Mouse (Mus musculus) hindbrain, embryonic 14.5 days (tissue): ENCODE measurements around the gene Nynrin. TPM values are rescaled to one million over a fixed set of nuclear protein-coding genes. Genes with fewer than 3 reads are reported as not detected.

Experiments
- ATAC-seq: fragments of 200-750 bp; cut with Nextera tagmentation; 2 replicates; pipeline ENCODE4 v1.8.0; 2017; ENCODE audit warnings: moderate number of reproducible peaks, mild to moderate bottlenecking, moderate TSS enrichment, moderate library complexity; ENCODE audit not compliant: low FRiP score
- DNase-seq: peaks from one replicate; pipeline ENCODE4 v3.0.0-alpha.2; 2015; ENCODE audit warnings: low spot score
- H3K27ac ChIP-seq: fragments of 300-500 bp; sonication (generic); 2 replicates; pipeline ENCODE4 v1.5.1; 2014; ENCODE audit warnings: mild to moderate bottlenecking, moderate library complexity
- H3K27me3 ChIP-seq: fragments of 300-500 bp; sonication (generic); 2 replicates; pipeline ENCODE4 v1.6.1; 2014; ENCODE audit warnings: mild to moderate bottlenecking, low read length, mixed read lengths; ENCODE audit not compliant: control insufficient read depth, insufficient read depth
- H3K36me3 ChIP-seq: fragments of 300-500 bp; sonication (generic); replicated peaks from 2 replicates; pipeline ENCODE4 v1.6.1; 2014; ENCODE audit not compliant: control insufficient read depth, insufficient read depth
- H3K4me1 ChIP-seq: fragments of 300-500 bp; sonication (generic); replicated peaks from 2 replicates; pipeline ENCODE4 v1.6.1; 2014; ENCODE audit warnings: antibody characterized with exemption, low read length, mixed read lengths; ENCODE audit not compliant: control insufficient read depth, insufficient read depth
- H3K4me2 ChIP-seq: fragments of 300-500 bp; sonication (generic); replicated peaks from 2 replicates; pipeline ENCODE4 v1.6.1; 2014; ENCODE audit warnings: mild to moderate bottlenecking, moderate library complexity
- H3K4me3 ChIP-seq: fragments of 300-500 bp; sonication (generic); replicated peaks from 2 replicates; pipeline ENCODE4 v1.5.1; 2014; ENCODE audit warnings: mild to moderate bottlenecking, low read length
- H3K9ac ChIP-seq: fragments of 300-500 bp; sonication (generic); 2 replicates; pipeline ENCODE4 v1.6.1; 2014
- H3K9me3 ChIP-seq: fragments of 300-500 bp; sonication (generic); 2 replicates; pipeline ENCODE4 v1.6.1; 2016; ENCODE audit warnings: low read length; ENCODE audit not compliant: control insufficient read depth
- WGBS: fragments of 180-500 bp; shearing (Covaris S2); extraction: QIAGEN DNeasy Blood & Tissue Kit; methylation state at CpG from one replicate; pipeline ENCODE4 v1.1.7; 2014; 5-methylcytosine and 5-hydroxymethylcytosine counted together
- polyA plus RNA-seq: library from polyadenylated mRNA; unstranded; fragments of >200 nt; fragmentation: Nextera tagmentation; extraction: Ambion mirVana; gene quantifications from 2 replicates; pipeline ENCODE4 v1.2.1, GENCODE M21; 2014

Nynrin gene
- polyA plus RNA-seq, 1 experiment from 2014 or later, result 10.8 TPM

GRCm38 (mm10) chr14:55834808-55835533 is 18.8 kb upstream of the Nynrin start:
- H3K4me1 ChIP-seq, result no peaks in the 10 kb centered on the region
- no peaks in the 10 kb centered on the region for H3K36me3 ChIP-seq
- WGBS, result 68% methylated on average over 5 of the region's 5 CpGs
- no peak overlapping the region for H3K27ac ChIP-seq
- DNase-seq, result no peak
- H3K9ac ChIP-seq, result no peak overlapping the region
- no peaks in the 10 kb centered on the region for H3K9me3 ChIP-seq
- no peak for ATAC-seq
- H3K4me2 ChIP-seq, result no peak overlapping the region
- no peak overlapping the region for H3K4me3 ChIP-seq
- H3K27me3 ChIP-seq, result no peaks in the 10 kb centered on the region

- DNase-seq (no peak), ATAC-seq (no peak)
- Histone ChIP-seq H3K27ac (no peak overlapping the region), H3K27me3 (no peaks in the 10 kb centered on the region), H3K4me3 (no peak overlapping the region), H3K36me3 (no peaks in the 10 kb centered on the region), H3K9me3 (no peaks in the 10 kb centered on the region), H3K9ac (no peak overlapping the region), H3K4me1 (no peaks in the 10 kb centered on the region), H3K4me2 (no peak overlapping the region)
- 77% methylated on average over 4 of the region's 5 CpGs for WGBS
Measured at GRCm38 (mm10) chr14:55838312-55838711, 15.5 kb upstream of the Nynrin start.

- Histone ChIP-seq H3K4me2 (no peak overlapping the region), H3K27me3 (no peaks in the 10 kb centered on the region), H3K27ac (no peak overlapping the region), H3K9ac (no peak overlapping the region), H3K9me3 (no peaks in the 10 kb centered on the region), H3K4me1 (no peaks in the 10 kb centered on the region), H3K4me3 (no peak overlapping the region), H3K36me3 (no peaks in the 10 kb centered on the region)
- ATAC-seq (no peak), DNase-seq (no peak)
- 83% methylated on average over 4 of the region's 4 CpGs for WGBS
Measured at GRCm38 (mm10) chr14:55838740-55839139, 15.1 kb upstream of the Nynrin start.

GRCm38 (mm10) chr14:55840853-55841366 is 12.9 kb upstream of the Nynrin start:
- Histone ChIP-seq H3K4me2 (no peak overlapping the region), H3K9me3 (no peaks in the 10 kb centered on the region), H3K9ac (no peak overlapping the region), H3K27me3 (no peaks in the 10 kb centered on the region), H3K4me3 (no peak overlapping the region), H3K27ac (no peak overlapping the region), H3K36me3 (no peaks in the 10 kb centered on the region), H3K4me1 (no peaks in the 10 kb centered on the region)
- ATAC-seq (no peak), DNase-seq (no peak)
- 57% methylated on average over 4 of the region's 4 CpGs for WGBS

- Histone ChIP-seq H3K4me3 (no peak overlapping the region), H3K9me3 (no peaks in the 10 kb centered on the region), H3K36me3 (no peaks in the 10 kb centered on the region), H3K4me1 (no peaks in the 10 kb centered on the region), H3K9ac (no peak overlapping the region), H3K27me3 (no peaks in the 10 kb centered on the region), H3K4me2 (no peak overlapping the region), H3K27ac (no peak overlapping the region)
- DNase-seq (no peak), ATAC-seq (no peak)
- 79% methylated on average over 4 of the region's 4 CpGs for WGBS
Measured at GRCm38 (mm10) chr14:55842794-55843193, 11.0 kb upstream of the Nynrin start.

- no peak overlapping the region for H3K4me2 ChIP-seq
- H3K4me3 ChIP-seq, result no peak overlapping the region
- no peak overlapping the region for H3K27ac ChIP-seq
- ATAC-seq (no peak), DNase-seq (no peak)
- H3K9ac ChIP-seq, result no peak overlapping the region
- 76% methylated on average over 9 of the region's 9 CpGs for WGBS
- H3K4me1 ChIP-seq, result no peaks in the 10 kb centered on the region
- H3K27me3 ChIP-seq, result no peaks in the 10 kb centered on the region
- no peaks in the 10 kb centered on the region for H3K9me3 ChIP-seq
- no peaks in the 10 kb centered on the region for H3K36me3 ChIP-seq
Measured at GRCm38 (mm10) chr14:55845506-55846294, 8.1 kb upstream of the Nynrin start.

GRCm38 (mm10) chr14:55850885-55851284 is 2.9 kb upstream of the Nynrin start:
- no peaks in the 10 kb centered on the region for H3K27me3 ChIP-seq
- H3K4me3 ChIP-seq, result no peak overlapping the region
- H3K9me3 ChIP-seq, result no peaks in the 10 kb centered on the region
- ATAC-seq, result no peak
- DNase-seq, result no peak
- no peak overlapping the region for H3K27ac ChIP-seq
- 78% methylated on average over 6 of the region's 6 CpGs for WGBS
- H3K4me1 ChIP-seq, result peaks cover 24% of the 10 kb centered on the region
- H3K9ac ChIP-seq, result no peak overlapping the region
- H3K36me3 ChIP-seq, result no peaks in the 10 kb centered on the region
- no peak overlapping the region for H3K4me2 ChIP-seq

GRCm38 (mm10) chr14:55852646-55853551 is 911 bp upstream of the Nynrin start:
- Histone ChIP-seq H3K4me2 (peak overlapping the region; percentile 88), H3K9me3 (no peaks in the 10 kb centered on the region), H3K27me3 (no peaks in the 10 kb centered on the region), H3K9ac (peak overlapping the region; percentile 88; the same call in 1 of the 2 replicates), H3K4me3 (peak overlapping the region; percentile 68), H3K27ac (peak overlapping the region; percentile 86), H3K4me1 (peaks cover 45% of the 10 kb centered on the region), H3K36me3 (no peaks in the 10 kb centered on the region)
- peak; percentile 61 for DNase-seq
- WGBS, result 5% methylated on average over 11 of the region's 11 CpGs
- ATAC-seq, result peak; percentile 81
